In genomic region chr10:70224571-70224970, GRCm38 (mm10) we compare ENCODE assay signal across 19 mouse cellular contexts. TPM values are rescaled to one million over a fixed set of nuclear protein-coding genes. Genes with fewer than 3 reads are reported as not detected.
DNase-seq lines count a peak whose midpoint lies in the region; ATAC-seq lines count a peak whose summit lies in the region.
"Had no signal": no experiment of that assay in that cellular context is flagged by ENCODE, and none has a peak within 500 bp of the region (broad histone marks: within the 10 kb centered on the region; RNA-seq: fewer than 3 reads in every experiment).

No protein-coding gene starts in this region.

- no peak overlapping the region for H3K9ac ChIP-seq in kidney, embryonic 16.5 days (replicated peaks; ENCODE audit: low read length)
- H3K9ac ChIP-seq in midbrain, embryonic 16.5 days (ENCODE audit: low read depth, low read length), result no peak overlapping the region
- H3K9ac ChIP-seq: forebrain, embryonic 12.5 days; hindbrain, embryonic 15.5 days; liver, embryonic 12.5 days; neural tube, embryonic 13.5 days had no signal

- H3K27me3 ChIP-seq in kidney, embryonic 16.5 days (ENCODE audit: insufficient read depth, low read length), result no peaks in the 10 kb centered on the region
- no peaks in the 10 kb centered on the region for H3K27me3 ChIP-seq in midbrain, embryonic 16.5 days (ENCODE audit: control insufficient read depth, insufficient read depth, low read depth, low read length)
- H3K27me3 ChIP-seq: forebrain, embryonic 12.5 days; hindbrain, embryonic 15.5 days; liver, embryonic 12.5 days; neural tube, embryonic 13.5 days had no signal

- no peaks in the 10 kb centered on the region for H3K9me3 ChIP-seq in kidney, embryonic 16.5 days (ENCODE audit: low read length)
- no peaks in the 10 kb centered on the region for H3K9me3 ChIP-seq in midbrain, embryonic 16.5 days (replicated peaks; ENCODE audit: control insufficient read depth, low read length, poor library complexity, severe bottlenecking)
- H3K9me3 ChIP-seq: forebrain, embryonic 12.5 days; hindbrain, embryonic 15.5 days; liver, embryonic 12.5 days; neural tube, embryonic 13.5 days had no signal

- no peaks in the 10 kb centered on the region for H3K36me3 ChIP-seq in kidney, embryonic 16.5 days (ENCODE audit: insufficient read depth, low read length)
- H3K36me3 ChIP-seq in midbrain, embryonic 16.5 days (ENCODE audit: control insufficient read depth, insufficient read depth, low read length), result no peaks in the 10 kb centered on the region
- H3K36me3 ChIP-seq: forebrain, embryonic 12.5 days; hindbrain, embryonic 15.5 days; liver, embryonic 12.5 days; neural tube, embryonic 13.5 days had no signal

- H3K4me3 ChIP-seq in kidney, embryonic 16.5 days (ENCODE audit: low read length), result no peak overlapping the region
- H3K4me3 ChIP-seq in midbrain, embryonic 16.5 days (ENCODE audit: low read depth, low read length), result no peak overlapping the region
- H3K4me3 ChIP-seq: forebrain, embryonic 12.5 days; heart, adult 2 months; hindbrain, embryonic 15.5 days; liver, embryonic 12.5 days; neural tube, embryonic 13.5 days had no signal

- no peak overlapping the region for H3K4me2 ChIP-seq in kidney, embryonic 16.5 days (replicated peaks; ENCODE audit: low read depth, low read length)
- H3K4me2 ChIP-seq in midbrain, embryonic 16.5 days (ENCODE audit: low read length), result no peak overlapping the region
- H3K4me2 ChIP-seq: forebrain, embryonic 12.5 days; hindbrain, embryonic 15.5 days; liver, embryonic 12.5 days; neural tube, embryonic 13.5 days had no signal

- ATAC-seq in kidney, embryonic 16.5 days (ENCODE audit: low FRiP score, low TSS enrichment), result no peak
- peak; percentile 54 for ATAC-seq in common myeloid progenitor, adult 5-6 weeks (replicated peaks; ENCODE audit: low read depth, poor library complexity, severe bottlenecking)
- ATAC-seq in midbrain, embryonic 16.5 days, result no peak
- ATAC-seq: intestine, postnatal 0 days; liver, embryonic 12.5 days; Patski had no signal

- WGBS in kidney, embryonic 16.5 days, result 90% methylated on average over 6 of the region's 6 CpGs
- WGBS in midbrain, embryonic 16.5 days, result 92% methylated on average over 6 of the region's 6 CpGs

- H3K27ac ChIP-seq in kidney, embryonic 16.5 days (ENCODE audit: low read length), result no peak overlapping the region
- H3K27ac ChIP-seq in midbrain, embryonic 16.5 days (ENCODE audit: low read length), result no peak overlapping the region
- H3K27ac ChIP-seq: forebrain, embryonic 12.5 days; heart, adult 2 months; hindbrain, embryonic 15.5 days; liver, embryonic 12.5 days; neural tube, embryonic 13.5 days had no signal

- peak; percentile 33 for DNase-seq in kidney, adult 18-20 months
- peak; percentile 48 for DNase-seq in ovary, adult 18-20 months (ENCODE audit: low spot score)
- no peak for DNase-seq in ovary, postnatal 10 days (ENCODE audit: low spot score)
- DNase-seq in right cerebral cortex, postnatal 25 days, result no peak
- DNase-seq: cerebellum, adult 9-11 months; embryo, embryonic 11 days; heart, adult 2 months; heart, postnatal 14 days had no signal

- no peaks in the 10 kb centered on the region for H3K4me1 ChIP-seq in kidney, embryonic 16.5 days (ENCODE audit: insufficient read depth, low read length)
- no peaks in the 10 kb centered on the region for H3K4me1 ChIP-seq in midbrain, embryonic 16.5 days (ENCODE audit: control insufficient read depth, insufficient read depth, low read length)
- H3K4me1 ChIP-seq: forebrain, embryonic 12.5 days; hindbrain, embryonic 15.5 days; liver, embryonic 12.5 days; neural tube, embryonic 13.5 days had no signal

RNA-seq across cellular contexts. Expression of gene Mrln, which starts 20.1 kb away (rescaled TPM):
- 4.9 and 7.5 TPM in 2 replicates for polyA plus RNA-seq in kidney, embryonic 16.5 days (2015; fragmentation: Nextera tagmentation; extraction: Ambion mirVana)
- total RNA-seq in common myeloid progenitor, adult 5-6 weeks (2017), result not detected in 2 replicates
- 1.2 TPM in 1 of 2 replicates, not detected in the other for polyA plus RNA-seq in midbrain, embryonic 16.5 days (2015; fragmentation: Nextera tagmentation; extraction: Ambion mirVana)
- total RNA-seq: left cerebral cortex, postnatal 36 days had no signal
- polyA plus RNA-seq: intestine, postnatal 0 days; Patski; spleen, adult 2 months had no signal

RNA-seq across cellular contexts. Expression of gene Slc16a9, which starts 20.3 kb away (rescaled TPM):
- polyA plus RNA-seq in kidney, embryonic 16.5 days (2015; fragmentation: Nextera tagmentation; extraction: Ambion mirVana), result 5.2 and 5.5 TPM in 2 replicates
- total RNA-seq in common myeloid progenitor, adult 5-6 weeks (2017), result 0.91 and 3.1 TPM in 2 replicates
- 1.9 and 2.1 TPM in 2 replicates for polyA plus RNA-seq in midbrain, embryonic 16.5 days (2015; fragmentation: Nextera tagmentation; extraction: Ambion mirVana)

Comparison
In these comparisons a context has a peak if more than half of its experiments do, and no peak if none do; other contexts are left out.
1. DNase-seq: peak in kidney, adult 18-20 months (single experiment) and ovary, adult 18-20 months (single experiment); none in ovary, postnatal 10 days (single experiment) and right cerebral cortex, postnatal 25 days (single experiment).